Comparison of ENCODE assay signal across 23 mouse cellular contexts in genomic region chr8:71388267-71388666, GRCm38 (mm10). TPM values are rescaled to one million over a fixed set of nuclear protein-coding genes. Genes with fewer than 3 reads are reported as not detected.
DNase-seq lines count a peak whose midpoint lies in the region; ATAC-seq and TF ChIP-seq lines count a peak whose summit lies in the region.
"Had no signal": no experiment of that assay in that cellular context is flagged by ENCODE, and none has a peak within 500 bp of the region (broad histone marks: within the 10 kb centered on the region; RNA-seq: fewer than 3 reads in every experiment).

No protein-coding gene starts in this region.

- H3K4me2 ChIP-seq in heart, embryonic 12.5 days = no peak overlapping the region
- no peak overlapping the region for H3K4me2 ChIP-seq in lung, embryonic 14.5 days
- H3K4me2 ChIP-seq: hindbrain, embryonic 13.5 days; limb, embryonic 13.5 days; liver, embryonic 12.5 days; midbrain, embryonic 12.5 days had no signal

- no peaks in the 10 kb centered on the region for H3K27me3 ChIP-seq in heart, embryonic 12.5 days (replicated peaks)
- H3K27me3 ChIP-seq in lung, embryonic 14.5 days (ENCODE audit: insufficient read depth, low read length) = no peaks in the 10 kb centered on the region
- H3K27me3 ChIP-seq: hindbrain, embryonic 13.5 days; limb, embryonic 13.5 days; midbrain, embryonic 12.5 days had no signal

- H3K27ac ChIP-seq in heart, embryonic 12.5 days (ENCODE audit: poor library complexity, severe bottlenecking) = no peak overlapping the region
- H3K27ac ChIP-seq in lung, embryonic 14.5 days (ENCODE audit: low read depth) = no peak overlapping the region
- H3K27ac ChIP-seq: hindbrain, embryonic 13.5 days; limb, embryonic 13.5 days; liver, embryonic 12.5 days; midbrain, embryonic 12.5 days had no signal

- peak; percentile 96 for DNase-seq in heart, adult 11 months
- peak; percentile 18 for DNase-seq in lung, embryonic 14.5 days
- DNase-seq in lung, adult 2 months = no peak
- DNase-seq in lung, postnatal 10 days = peak; percentile 46
- DNase-seq in left cerebral cortex, postnatal 36 days (ENCODE audit: low spot score in 2 of 2) = no peak
- no peak for DNase-seq in left cerebral cortex, adult 9 months (ENCODE audit: low spot score in 2 of 2)
- DNase-seq: adrenal gland, postnatal 14 days; cerebellum, adult 2 months; cerebellum, postnatal 14 days; forebrain, postnatal 0 days; gastrocnemius, postnatal 25 days; kidney, adult 9 months; kidney, postnatal 14 days; thymus, postnatal 36 days had no signal

- H3K36me3 ChIP-seq in heart, embryonic 12.5 days = no peaks in the 10 kb centered on the region
- H3K36me3 ChIP-seq in lung, embryonic 14.5 days (ENCODE audit: insufficient read depth) = no peaks in the 10 kb centered on the region
- H3K36me3 ChIP-seq: hindbrain, embryonic 13.5 days; limb, embryonic 13.5 days; liver, embryonic 12.5 days; midbrain, embryonic 12.5 days had no signal

- peaks cover 6% of the 10 kb centered on the region for H3K4me1 ChIP-seq in heart, embryonic 12.5 days (replicated peaks)
- peaks cover 1% of the 10 kb centered on the region for H3K4me1 ChIP-seq in lung, embryonic 14.5 days (ENCODE audit: insufficient read depth)
- H3K4me1 ChIP-seq in lung, adult 2 months (ENCODE audit: control insufficient read depth, insufficient read depth, low read length) = peaks cover 14% of the 10 kb centered on the region

- H3K4me3 ChIP-seq in heart, embryonic 12.5 days = no peak overlapping the region
- H3K4me3 ChIP-seq in lung, embryonic 14.5 days (ENCODE audit: low read depth, low read length) = no peak overlapping the region
- H3K4me3 ChIP-seq in lung, adult 2 months (replicated peaks; ENCODE audit: extremely low read depth, low read depth, low read length) = no peak overlapping the region
- H3K4me3 ChIP-seq: erythroblast, embryonic 14.5 days; hindbrain, embryonic 13.5 days; limb, embryonic 13.5 days; liver, embryonic 12.5 days; megakaryocyte, embryonic 14.5 days; midbrain, embryonic 12.5 days had no signal

- 47% methylated on average over 1 of the region's 1 CpGs for WGBS in heart, embryonic 12.5 days
- WGBS in lung, embryonic 14.5 days = 64% methylated on average over 1 of the region's 1 CpGs
- 52% methylated on average over 1 of the region's 1 CpGs for WGBS in lung, adult 2 months

- TF ChIP-seq CTCF in lung, embryonic 14.5 days (IDR thresholded peaks at IDR 0.05; ENCODE audit: low read depth) = no peak
- TF ChIP-seq CTCF in lung, adult 2 months (IDR thresholded peaks at IDR 0.05; ENCODE audit: insufficient read depth, low read length) = no peak

- no peak for ATAC-seq in heart, embryonic 12.5 days (ENCODE audit: insufficient number of reproducible peaks, low FRiP score)
- no peak for ATAC-seq in lung, embryonic 14.5 days (ENCODE audit: insufficient read depth)
- peak; percentile 29; the same call in 1 of the 2 replicates for ATAC-seq in megakaryocyte progenitor cell, adult 5-6 weeks (replicated peaks; ENCODE audit: poor library complexity)
- ATAC-seq: forebrain, postnatal 0 days; intestine, embryonic 16.5 days; liver, embryonic 12.5 days had no signal

- intact Hi-C loops in left cerebral cortex, postnatal 36 days (cut with DNase I) = no loop called here

- no peak overlapping the region for H3K9ac ChIP-seq in heart, embryonic 12.5 days
- H3K9ac ChIP-seq in lung, embryonic 14.5 days = no peak overlapping the region
- H3K9ac ChIP-seq: forebrain, postnatal 0 days; hindbrain, embryonic 13.5 days; limb, embryonic 13.5 days; liver, embryonic 12.5 days; midbrain, embryonic 12.5 days had no signal

- no peak for TF ChIP-seq POLR2A in lung, adult 2 months (IDR thresholded peaks at IDR 0.05; ENCODE audit: borderline replicate concordance, extremely low read depth, low read depth, low read length)

- H3K9me3 ChIP-seq in heart, embryonic 12.5 days (replicated peaks) = no peaks in the 10 kb centered on the region
- no peaks in the 10 kb centered on the region for H3K9me3 ChIP-seq in lung, embryonic 14.5 days (ENCODE audit: low read depth, low read length)
- H3K9me3 ChIP-seq: hindbrain, embryonic 13.5 days; limb, embryonic 13.5 days; liver, embryonic 12.5 days; midbrain, embryonic 12.5 days had no signal

RNA-seq across cellular contexts. Expression of gene Nr2f6, which starts 6.5 kb away (rescaled TPM):
- 63.6 and 64.3 TPM in 2 replicates for polyA plus RNA-seq in heart, embryonic 12.5 days (2016; fragmentation: Nextera tagmentation; extraction: Ambion mirVana)
- polyA plus RNA-seq in lung, embryonic 14.5 days (2014; fragmentation: Nextera tagmentation; extraction: Ambion mirVana) = 94.7 and 102 TPM in 2 replicates
- polyA plus RNA-seq in lung, adult 2 months (2012; rRNA removed) = 133 and 205 TPM in 2 replicates
- 3.6 and 7.6 TPM in 2 replicates for total RNA-seq in megakaryocyte progenitor cell, adult 5-6 weeks (2015)
- total RNA-seq in megakaryocyte progenitor cell, adult 5-6 weeks (2017) = 4.3 and 5.6 TPM in 2 replicates
- total RNA-seq in left cerebral cortex, postnatal 36 days (2021) = 10 to 100 TPM; 39.3 to 40.6 TPM

RNA-seq across cellular contexts. Expression of gene Ushbp1, which starts 7.3 kb away (rescaled TPM):
- polyA plus RNA-seq in heart, embryonic 12.5 days (2016; fragmentation: Nextera tagmentation; extraction: Ambion mirVana) = 4.8 and 6.1 TPM in 2 replicates
- 20.5 and 20.6 TPM in 2 replicates for polyA plus RNA-seq in lung, embryonic 14.5 days (2014; fragmentation: Nextera tagmentation; extraction: Ambion mirVana)
- polyA plus RNA-seq in lung, adult 2 months (2012; rRNA removed) = 155 and 170 TPM in 2 replicates
- total RNA-seq in megakaryocyte progenitor cell, adult 5-6 weeks (2015) = not detected in 2 replicates
- total RNA-seq in megakaryocyte progenitor cell, adult 5-6 weeks (2017) = not detected in 2 replicates
- total RNA-seq in left cerebral cortex, postnatal 36 days (2021) = 1 to 10 TPM; 3.4 to 4.9 TPM

RNA-seq across cellular contexts. Expression of gene Babam1, which starts 8.4 kb away (rescaled TPM):
- polyA plus RNA-seq in heart, embryonic 12.5 days (2016; fragmentation: Nextera tagmentation; extraction: Ambion mirVana) = 77.6 and 94.2 TPM in 2 replicates
- polyA plus RNA-seq in lung, embryonic 14.5 days (2014; fragmentation: Nextera tagmentation; extraction: Ambion mirVana) = 108 and 114 TPM in 2 replicates
- 120 and 145 TPM in 2 replicates for polyA plus RNA-seq in lung, adult 2 months (2012; rRNA removed)
- total RNA-seq in megakaryocyte progenitor cell, adult 5-6 weeks (2015) = 51.8 and 76.5 TPM in 2 replicates
- total RNA-seq in megakaryocyte progenitor cell, adult 5-6 weeks (2017) = 93.7 and 122 TPM in 2 replicates
- total RNA-seq in left cerebral cortex, postnatal 36 days (2021) = 100 to 1,000 TPM; 101 to 116 TPM

RNA-seq across cellular contexts. Expression of gene Ocel1, which starts 17.2 kb away (rescaled TPM):
- 5.5 and 5.7 TPM in 2 replicates for polyA plus RNA-seq in heart, embryonic 12.5 days (2016; fragmentation: Nextera tagmentation; extraction: Ambion mirVana)
- polyA plus RNA-seq in lung, embryonic 14.5 days (2014; fragmentation: Nextera tagmentation; extraction: Ambion mirVana) = 4.0 and 5.0 TPM in 2 replicates
- polyA plus RNA-seq in lung, adult 2 months (2012; rRNA removed) = 16.9 and 21.1 TPM in 2 replicates
- 6.3 and 8.0 TPM in 2 replicates for total RNA-seq in megakaryocyte progenitor cell, adult 5-6 weeks (2015)
- 11.1 and 11.7 TPM in 2 replicates for total RNA-seq in megakaryocyte progenitor cell, adult 5-6 weeks (2017)
- total RNA-seq in left cerebral cortex, postnatal 36 days (2021) = 10 to 100 TPM; 15.4 to 18.1 TPM

RNA-seq across cellular contexts. Expression of gene Ankle1, which starts 17.5 kb away (rescaled TPM):
- 28.8 and 30.2 TPM in 2 replicates for polyA plus RNA-seq in heart, embryonic 12.5 days (2016; fragmentation: Nextera tagmentation; extraction: Ambion mirVana)
- polyA plus RNA-seq in lung, embryonic 14.5 days (2014; fragmentation: Nextera tagmentation; extraction: Ambion mirVana) = 32.2 and 38.0 TPM in 2 replicates
- polyA plus RNA-seq in lung, adult 2 months (2012; rRNA removed) = 1.4 and 2.2 TPM in 2 replicates
- 13.6 and 19.8 TPM in 2 replicates for total RNA-seq in megakaryocyte progenitor cell, adult 5-6 weeks (2015)
- 14.2 and 14.3 TPM in 2 replicates for total RNA-seq in megakaryocyte progenitor cell, adult 5-6 weeks (2017)
- total RNA-seq in left cerebral cortex, postnatal 36 days (2021) = under 1 TPM in 1 of 2 experiments, not detected in 1; 0.29 TPM

Comparison
In these comparisons a context has a peak if more than half of its experiments do, and no peak if none do; other contexts are left out.
1. DNase-seq: peak in heart, adult 11 months (single experiment), lung, embryonic 14.5 days (single experiment) and lung, postnatal 10 days (single experiment); none in lung, adult 2 months (single experiment), left cerebral cortex, postnatal 36 days (0 of 2) and left cerebral cortex, adult 9 months (0 of 2).